Mouse (Mus musculus): ENCODE measurements at regions not wholly inside any gene's neighbourhood (a gene's known extent, or its start where the extent isn't known, plus 50 kb on each side); places are given as distances from the start of the nearest gene placed in this dataset.

DNA sequence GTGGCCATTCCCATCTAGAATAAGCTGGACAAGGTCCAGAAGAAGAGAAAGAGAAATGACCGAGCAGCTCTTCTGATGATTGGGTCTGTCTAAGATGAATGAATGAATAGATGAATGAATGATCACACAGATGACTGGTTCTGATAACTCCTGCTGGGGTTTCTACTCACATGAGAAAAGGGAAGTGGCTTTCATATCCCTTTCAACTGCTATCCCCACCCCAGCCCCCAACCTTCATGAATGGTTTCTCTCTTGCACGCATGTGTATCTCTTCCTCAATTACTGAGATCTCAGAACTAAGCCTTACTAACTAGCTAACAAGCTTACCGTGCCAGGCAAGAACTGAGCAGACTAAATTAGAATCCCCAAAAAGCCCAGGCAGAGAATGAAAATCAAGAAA lies 233.8 kb downstream of the Gsdmc2 start:
- TF ChIP-seq CTCF (IDR thresholded peaks at IDR 0.05; ENCODE audit: borderline replicate concordance, control insufficient read depth, extremely low read depth, insufficient read depth, low read length, poor library complexity) (no peak), POLR2A (IDR thresholded peaks at IDR 0.05; ENCODE audit: control insufficient read depth, extremely low read depth, insufficient read depth, low read length, poor library complexity) (no peak)
